Mouse (Mus musculus) heart, embryonic 15.5 days (tissue): ENCODE measurements around the gene Nr4a1. TPM values are rescaled to one million over a fixed set of nuclear protein-coding genes. Genes with fewer than 3 reads are reported as not detected.

ENCODE experiments used
- ATAC-seq: fragments of 200-750 bp; cut with Nextera tagmentation; replicated peaks from 2 replicates; pipeline ENCODE4 v1.8.0; 2017; ENCODE audit warnings: low read depth, moderate TSS enrichment; ENCODE audit not compliant: insufficient number of reproducible peaks, insufficient read depth, low FRiP score
- H3K27ac ChIP-seq: fragments of 300-500 bp; sonication (generic); 2 replicates; pipeline ENCODE4 v1.5.1; 2015; ENCODE audit warnings: mild to moderate bottlenecking, inconsistent platforms
- H3K27me3 ChIP-seq: fragments of 300-500 bp; sonication (generic); 2 replicates; pipeline ENCODE4 v1.6.1; 2015; ENCODE audit warnings: inconsistent platforms
- H3K36me3 ChIP-seq: fragments of 300-500 bp; sonication (generic); 2 replicates; pipeline ENCODE4 v1.6.1; 2015; ENCODE audit warnings: mild to moderate bottlenecking, inconsistent platforms
- H3K4me1 ChIP-seq: fragments of 300-500 bp; sonication (generic); replicated peaks from 2 replicates; pipeline ENCODE4 v1.6.1; 2015; ENCODE audit warnings: inconsistent platforms
- H3K4me2 ChIP-seq: fragments of 300-500 bp; sonication (generic); 2 replicates; pipeline ENCODE4 v1.6.1; 2015; ENCODE audit warnings: inconsistent platforms, mild to moderate bottlenecking, moderate library complexity
- H3K4me3 ChIP-seq: fragments of 300-500 bp; sonication (generic); 2 replicates; pipeline ENCODE4 v1.5.1; 2015; ENCODE audit warnings: mild to moderate bottlenecking, inconsistent platforms
- H3K9ac ChIP-seq: fragments of 300-500 bp; sonication (generic); 2 replicates; pipeline ENCODE4 v1.6.1; 2015; ENCODE audit warnings: mild to moderate bottlenecking, inconsistent platforms
- H3K9me3 ChIP-seq: fragments of 300-500 bp; sonication (generic); replicated peaks from 2 replicates; pipeline ENCODE4 v1.6.1; 2016; ENCODE audit warnings: inconsistent platforms
- WGBS: fragments of 180-500 bp; shearing (Covaris S2); methylation state at CpG from one replicate; pipeline ENCODE4 v1.1.7; 2015; ENCODE audit warnings: mixed read lengths; 5-methylcytosine and 5-hydroxymethylcytosine counted together
- polyA plus RNA-seq: library from polyadenylated mRNA; unstranded; fragments of >200 nt; fragmentation: Nextera tagmentation; extraction: Ambion mirVana; gene quantifications from 2 replicates; pipeline ENCODE4 v1.2.1, GENCODE M21; 2015

Nr4a1 gene
- polyA plus RNA-seq, 1 experiment from 2014 or later, result 10.6 TPM

DNA sequence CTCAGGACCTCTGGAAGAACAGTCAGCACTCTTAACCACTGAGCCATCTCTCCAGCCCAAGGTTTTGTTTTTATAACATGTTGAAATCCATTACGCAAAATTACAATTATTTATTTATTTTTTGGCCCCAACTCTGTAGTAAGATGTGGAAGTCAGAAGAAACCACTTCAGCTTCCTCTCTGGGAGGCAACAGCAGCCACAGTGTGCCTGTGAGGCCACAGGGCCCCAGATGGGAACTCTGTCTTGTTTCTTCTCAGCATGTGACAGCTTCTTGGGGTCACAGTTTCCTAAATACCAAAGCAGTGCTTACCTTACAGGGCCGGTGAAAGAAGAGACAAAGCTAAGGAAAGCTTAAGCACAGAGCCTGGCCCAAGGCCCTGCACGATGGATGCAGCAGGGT, 10.1 kb upstream of the Nr4a1 start:
- no peaks in the 10 kb centered on the region for H3K9me3 ChIP-seq
- no peaks in the 10 kb centered on the region for H3K27me3 ChIP-seq
- no peaks in the 10 kb centered on the region for H3K36me3 ChIP-seq
- H3K27ac ChIP-seq, result 0 out of 2 replicates have a peak overlapping the region, but pooled peaks have one; percentile 9
- H3K9ac ChIP-seq, result no peak overlapping the region
- H3K4me2 ChIP-seq, result no peak overlapping the region
- peaks cover 62% of the 10 kb centered on the region for H3K4me1 ChIP-seq
- no peak overlapping the region for H3K4me3 ChIP-seq
- WGBS, result 66% methylated on average over 3 of the region's 3 CpGs
- no peak for ATAC-seq

DNA sequence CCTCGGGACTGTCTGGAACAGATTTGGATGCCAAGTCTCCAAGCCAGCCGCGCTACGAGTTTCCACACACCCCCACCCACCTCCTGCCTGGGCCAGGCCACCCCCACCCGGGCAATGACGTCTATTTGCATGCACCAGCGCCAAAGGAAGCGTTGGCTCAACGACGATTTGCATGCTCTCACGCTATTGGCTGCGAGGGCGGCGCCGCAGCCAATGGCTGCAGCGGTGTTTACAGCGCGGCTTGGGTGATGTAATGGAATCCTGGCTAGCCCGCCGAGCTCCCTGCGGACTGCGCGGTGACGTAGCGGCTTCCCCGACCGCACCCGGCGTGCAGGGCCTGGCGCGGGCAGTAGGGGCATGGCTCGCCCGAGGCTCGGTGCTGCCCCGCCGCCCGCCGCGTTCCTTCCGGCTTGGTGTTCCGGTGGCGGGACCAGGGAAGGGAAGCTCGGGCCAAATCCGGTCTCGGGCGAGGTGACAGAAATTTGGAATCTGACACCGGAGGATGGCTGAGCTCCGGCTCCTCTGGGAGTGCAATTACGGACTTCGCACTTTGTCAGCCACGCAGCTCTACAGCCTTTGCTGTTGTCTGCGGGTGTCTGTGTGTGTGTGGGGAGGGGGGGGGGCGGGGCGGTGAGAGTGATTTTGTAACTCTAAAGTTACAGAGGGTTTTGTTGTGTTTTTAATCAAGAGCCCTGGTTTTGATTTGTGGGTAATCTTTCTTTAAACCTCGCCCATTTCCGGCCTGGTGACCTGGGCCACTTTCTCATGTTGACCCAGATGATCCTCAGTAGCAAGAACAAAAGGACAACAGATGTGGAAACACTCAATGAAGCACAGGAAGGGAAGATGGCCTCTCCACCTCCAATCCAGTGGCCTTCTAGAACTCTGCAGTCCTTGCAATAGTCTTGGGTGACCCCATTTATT, 7.6 kb upstream of the Nr4a1 start:
- Histone ChIP-seq H3K4me2 (peak overlapping the region; percentile 73), H3K4me1 (peaks cover 54% of the 10 kb centered on the region), H3K9ac (peak overlapping the region; percentile 55), H3K36me3 (no peaks in the 10 kb centered on the region), H3K27me3 (no peaks in the 10 kb centered on the region), H3K4me3 (peak overlapping the region; percentile 49), H3K27ac (peak overlapping the region; percentile 94), H3K9me3 (no peaks in the 10 kb centered on the region)
- ATAC-seq, result peak; percentile 95
- 2% methylated on average over 54 of the region's 56 CpGs for WGBS

DNA sequence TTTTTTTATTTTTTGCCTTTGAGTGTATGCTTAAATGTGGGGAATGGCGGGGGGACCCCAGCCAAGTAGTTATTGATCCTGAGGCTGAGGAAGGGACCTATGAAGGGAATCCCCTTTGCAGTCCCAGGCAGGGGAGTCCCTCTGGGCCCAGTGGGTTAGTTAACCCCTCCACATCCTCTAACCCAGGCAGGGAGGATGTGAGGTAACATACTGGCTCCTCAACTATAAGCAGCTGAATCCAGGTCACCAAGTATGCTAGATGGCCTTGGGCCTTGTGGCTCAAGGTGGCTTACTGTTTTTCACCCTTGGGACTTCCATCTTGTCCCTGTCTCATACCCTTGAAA, 6.9 kb upstream of the Nr4a1 start:
- Histone ChIP-seq H3K4me1 (peaks cover 48% of the 10 kb centered on the region), H3K27ac (peak overlapping the region; percentile 94), H3K9ac (no peak overlapping the region), H3K36me3 (no peaks in the 10 kb centered on the region), H3K27me3 (no peaks in the 10 kb centered on the region), H3K4me3 (peak overlapping the region; percentile 49; the same call in 1 of the 2 replicates), H3K9me3 (no peaks in the 10 kb centered on the region), H3K4me2 (peak overlapping the region; percentile 73)
- ATAC-seq, result no peak
- 86% methylated on average over 1 of the region's 1 CpGs for WGBS

DNA sequence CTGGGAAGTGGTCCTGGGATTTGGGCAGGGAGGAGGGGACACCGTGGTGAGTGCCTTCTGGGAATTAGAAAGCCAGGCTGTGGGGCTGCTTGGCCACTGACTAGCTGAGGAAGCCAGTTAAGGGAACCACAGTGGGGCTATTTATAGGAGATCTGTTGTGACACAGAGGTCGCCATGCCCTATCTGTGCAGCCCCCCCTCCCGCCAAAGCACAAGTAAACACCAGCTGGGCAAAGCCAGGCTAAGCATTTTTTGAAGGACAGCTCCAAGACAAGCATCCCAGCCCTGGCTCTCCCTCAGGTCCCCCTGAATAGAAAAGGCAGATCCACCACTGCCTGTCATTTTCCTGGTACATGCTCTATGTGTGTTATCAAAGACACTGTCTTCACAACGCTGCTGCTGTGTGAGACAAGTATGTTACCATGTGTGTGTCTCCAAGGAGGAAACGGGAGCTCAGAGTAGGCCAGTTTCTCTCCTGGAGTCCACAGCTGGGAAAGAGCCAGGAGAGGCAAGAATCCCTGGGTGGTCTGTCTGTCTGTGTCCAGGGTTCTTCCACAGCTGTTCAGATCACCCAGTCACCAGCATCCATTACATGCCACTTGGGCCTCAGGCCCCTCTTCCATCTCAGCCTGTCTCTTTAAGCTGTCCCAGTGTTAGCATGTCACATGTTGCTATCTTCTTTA, 5.9 kb upstream of the Nr4a1 start:
- no peaks in the 10 kb centered on the region for H3K9me3 ChIP-seq
- H3K4me2 ChIP-seq, result peak overlapping the region; percentile 38; the same call in 1 of the 2 replicates
- peaks cover 40% of the 10 kb centered on the region for H3K4me1 ChIP-seq
- no peaks in the 10 kb centered on the region for H3K36me3 ChIP-seq
- ATAC-seq, result no peak
- H3K27ac ChIP-seq, result peak overlapping the region; percentile 94
- no peaks in the 10 kb centered on the region for H3K27me3 ChIP-seq
- no peak overlapping the region for H3K4me3 ChIP-seq
- peak overlapping the region; percentile 35; the same call in 1 of the 2 replicates for H3K9ac ChIP-seq
- 15% methylated on average over 5 of the region's 5 CpGs for WGBS

DNA sequence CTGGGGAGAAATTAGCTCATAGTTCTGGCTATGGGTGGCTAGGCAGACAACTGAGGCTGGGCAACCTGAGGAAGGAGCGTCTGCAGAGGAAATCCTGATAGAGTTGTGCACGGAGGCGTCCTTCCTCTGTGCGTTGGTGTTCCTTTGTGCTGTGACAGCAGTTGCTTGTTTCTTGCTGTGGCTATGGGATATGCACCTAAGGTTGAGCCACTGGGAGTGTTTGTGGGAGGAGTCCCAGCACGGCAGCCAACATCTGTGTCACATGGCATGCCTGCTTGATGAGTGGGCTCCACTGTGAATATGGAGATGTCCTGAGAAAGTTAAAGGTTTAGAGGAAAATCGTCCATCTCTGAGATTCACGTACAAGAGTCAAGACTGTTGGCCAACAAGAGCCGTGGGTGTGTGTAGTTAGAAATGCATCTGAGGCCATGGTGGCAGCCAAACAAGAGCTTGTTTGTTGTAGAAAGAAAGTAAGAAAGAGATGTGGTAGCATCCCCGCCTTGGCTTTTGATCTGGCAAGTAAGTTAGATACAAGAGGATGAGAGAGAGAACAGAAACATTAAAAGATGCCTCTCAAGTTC, 3.8 kb upstream of the Nr4a1 start:
- 66% methylated on average over 9 of the region's 9 CpGs for WGBS
- Histone ChIP-seq H3K27me3 (no peaks in the 10 kb centered on the region), H3K36me3 (no peaks in the 10 kb centered on the region), H3K4me1 (peaks cover 47% of the 10 kb centered on the region), H3K27ac (no peak overlapping the region), H3K9ac (no peak overlapping the region), H3K4me3 (no peak overlapping the region), H3K9me3 (no peaks in the 10 kb centered on the region), H3K4me2 (no peak overlapping the region)
- ATAC-seq, result no peak

DNA sequence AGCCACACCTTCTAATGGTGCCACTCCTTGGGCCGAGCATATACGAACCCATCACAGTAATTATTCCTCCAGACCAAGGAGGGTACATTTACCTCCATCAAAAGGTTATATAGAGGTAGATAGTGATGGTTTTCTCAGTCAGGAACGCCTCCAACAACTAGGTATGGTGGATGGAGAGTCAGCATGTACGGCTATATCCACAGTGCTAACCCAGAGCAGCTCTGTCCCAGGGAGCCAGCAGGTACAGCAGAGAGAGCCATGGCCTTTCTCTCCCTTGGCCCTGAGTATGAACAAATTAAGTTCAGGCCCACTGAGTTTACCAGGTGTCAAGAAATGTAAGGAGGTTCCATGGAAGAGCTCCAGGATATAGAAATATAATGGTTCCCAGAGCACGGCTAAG, 2.1 kb upstream of the Nr4a1 start:
- WGBS, result 90% methylated on average over 5 of the region's 5 CpGs
- Histone ChIP-seq H3K4me3 (no peak overlapping the region), H3K9ac (no peak overlapping the region), H3K36me3 (no peaks in the 10 kb centered on the region), H3K4me1 (peaks cover 54% of the 10 kb centered on the region), H3K27me3 (no peaks in the 10 kb centered on the region), H3K9me3 (no peaks in the 10 kb centered on the region), H3K4me2 (no peak overlapping the region), H3K27ac (no peak overlapping the region)
- no peak for ATAC-seq

DNA sequence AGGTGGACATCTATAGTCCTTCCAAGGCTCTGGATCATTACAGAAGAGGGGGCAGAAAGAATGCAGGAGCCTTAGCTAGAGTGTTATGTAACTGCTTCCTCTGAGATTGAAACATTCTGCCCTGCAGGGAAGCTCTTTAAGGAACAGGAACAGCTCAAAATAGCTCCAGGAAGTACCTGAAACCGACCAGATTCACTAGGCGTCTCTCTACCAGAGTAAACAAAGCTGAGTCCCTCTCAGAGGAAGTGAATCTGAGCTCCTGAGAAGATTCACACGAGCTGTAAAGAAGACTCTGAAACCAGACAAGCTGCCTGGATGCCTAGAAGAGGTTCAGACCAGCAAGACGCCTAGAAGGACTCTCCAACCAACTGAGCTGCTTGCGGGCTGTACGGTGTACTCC, 1.5 kb upstream of the Nr4a1 start:
- no peak overlapping the region for H3K27ac ChIP-seq
- peaks cover 52% of the 10 kb centered on the region for H3K4me1 ChIP-seq
- WGBS, result 76% methylated on average over 6 of the region's 6 CpGs

DNA sequence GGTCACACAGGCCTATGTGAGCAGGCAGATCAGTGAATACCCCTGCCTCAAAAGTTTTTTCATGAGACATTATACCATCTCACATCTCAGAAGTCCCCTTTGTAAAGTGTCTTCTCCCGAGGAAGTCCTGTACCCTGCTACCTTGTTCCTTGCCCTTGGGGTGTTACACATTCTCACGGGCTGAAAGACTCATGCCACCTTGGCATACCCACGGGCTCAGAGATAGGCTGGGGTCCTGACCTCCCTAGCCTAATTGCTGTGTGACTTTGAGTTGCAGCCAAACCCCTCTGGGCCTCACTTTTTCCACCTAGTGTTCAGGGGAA, 545 bp upstream of the Nr4a1 start:
- H3K4me3 ChIP-seq, result peak overlapping the region; percentile 60
- ATAC-seq, result no peak
- H3K27ac ChIP-seq, result peak overlapping the region; percentile 70
- no peaks in the 10 kb centered on the region for H3K27me3 ChIP-seq
- H3K9ac ChIP-seq, result peak overlapping the region; percentile 86
- peaks cover 44% of the 10 kb centered on the region for H3K4me1 ChIP-seq
- peak overlapping the region; percentile 83 for H3K4me2 ChIP-seq
- H3K9me3 ChIP-seq, result no peaks in the 10 kb centered on the region
- H3K36me3 ChIP-seq, result no peaks in the 10 kb centered on the region
- WGBS, result 22% methylated on average over 3 of the region's 3 CpGs

More for the DNA sequence above, 1.5 kb upstream of the Nr4a1 start:
- Histone ChIP-seq H3K4me3 (no peak overlapping the region), H3K27me3 (no peaks in the 10 kb centered on the region), H3K4me2 (no peak overlapping the region), H3K36me3 (no peaks in the 10 kb centered on the region), H3K9ac (no peak overlapping the region), H3K9me3 (no peaks in the 10 kb centered on the region)
- no peak for ATAC-seq

DNA sequence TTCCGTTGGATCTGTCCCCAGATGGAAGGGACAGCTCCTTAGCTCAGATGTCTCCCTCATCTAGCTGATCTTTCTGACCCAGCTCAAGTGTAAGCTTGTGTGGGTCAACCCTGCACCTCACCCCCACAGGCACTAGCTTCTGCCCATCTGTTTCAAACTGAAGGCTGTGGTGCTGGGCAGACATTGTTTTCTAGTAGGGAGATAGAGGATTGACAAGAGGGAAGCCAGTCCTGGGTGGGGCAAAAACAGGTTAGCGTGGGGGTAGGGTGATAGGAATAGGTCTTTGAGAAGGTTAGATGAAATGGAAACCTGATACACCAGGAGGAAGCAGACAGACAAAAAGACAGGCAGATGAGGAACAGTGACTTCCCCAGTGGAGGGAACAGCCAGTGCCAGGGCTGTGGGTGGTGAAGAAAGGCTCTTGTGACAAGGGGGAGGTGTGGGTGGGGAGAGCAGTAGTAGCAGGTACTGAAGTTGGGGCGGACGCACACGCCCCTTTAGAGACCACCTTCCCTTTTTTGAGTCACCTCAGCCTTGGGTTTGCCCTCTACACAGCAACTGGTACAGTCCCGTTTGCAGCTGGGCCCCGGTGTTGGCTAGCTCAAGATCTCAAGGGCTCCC, 1.9 kb downstream of the Nr4a1 start:
- Histone ChIP-seq H3K27me3 (no peaks in the 10 kb centered on the region), H3K4me2 (no peak overlapping the region), H3K4me3 (no peak overlapping the region), H3K4me1 (peaks cover 51% of the 10 kb centered on the region), H3K9me3 (no peaks in the 10 kb centered on the region), H3K27ac (peak overlapping the region; percentile 32), H3K36me3 (no peaks in the 10 kb centered on the region), H3K9ac (no peak overlapping the region)
- no peak for ATAC-seq
- 67% methylated on average over 7 of the region's 7 CpGs for whole genome bisulfite sequencing

DNA sequence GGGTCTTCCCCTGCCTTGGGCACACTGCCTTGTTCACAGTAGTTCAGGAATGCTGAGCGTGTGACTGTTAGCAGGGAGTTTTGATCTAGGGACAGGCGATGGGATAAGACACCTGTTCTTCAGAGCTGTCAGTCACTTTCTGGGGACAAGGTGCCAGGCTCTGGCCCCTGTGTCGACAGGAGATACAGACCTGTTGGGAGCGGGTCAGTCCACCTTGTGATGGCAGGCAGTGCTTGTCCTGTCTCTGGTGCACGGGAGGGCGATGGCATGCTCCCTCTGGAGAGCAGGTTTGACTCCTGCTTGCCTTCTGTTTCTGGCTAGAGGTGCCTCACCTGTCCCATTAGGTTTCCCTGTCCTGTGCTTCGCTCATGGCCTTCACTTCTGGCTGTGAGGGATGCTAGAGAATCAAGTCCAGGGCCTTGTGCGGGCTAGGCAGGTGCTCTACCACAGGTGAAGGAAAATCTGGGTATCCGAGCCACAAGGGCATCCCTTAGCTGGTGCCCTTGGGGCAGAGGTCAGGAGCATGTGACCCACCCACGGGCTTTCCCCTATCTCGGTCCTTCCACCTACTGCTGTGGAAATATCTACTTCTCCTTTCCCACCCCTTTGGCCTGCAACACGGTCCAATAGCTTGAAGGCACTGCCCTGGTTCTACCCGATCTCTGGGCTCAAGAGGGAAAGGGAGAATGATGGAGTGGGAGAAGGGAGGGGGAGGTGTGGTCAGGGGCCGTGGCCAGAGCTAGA, 2.6 kb downstream of the Nr4a1 start:
- H3K4me1 ChIP-seq, result peaks cover 58% of the 10 kb centered on the region
- no peaks in the 10 kb centered on the region for H3K9me3 ChIP-seq
- no peak overlapping the region for H3K4me3 ChIP-seq
- H3K27me3 ChIP-seq, result no peaks in the 10 kb centered on the region
- WGBS, result 66% methylated on average over 14 of the region's 14 CpGs
- no peak overlapping the region for H3K9ac ChIP-seq
- no peak overlapping the region for H3K4me2 ChIP-seq
- H3K36me3 ChIP-seq, result no peaks in the 10 kb centered on the region
- no peak for ATAC-seq
- peak overlapping the region; percentile 32 for H3K27ac ChIP-seq

DNA sequence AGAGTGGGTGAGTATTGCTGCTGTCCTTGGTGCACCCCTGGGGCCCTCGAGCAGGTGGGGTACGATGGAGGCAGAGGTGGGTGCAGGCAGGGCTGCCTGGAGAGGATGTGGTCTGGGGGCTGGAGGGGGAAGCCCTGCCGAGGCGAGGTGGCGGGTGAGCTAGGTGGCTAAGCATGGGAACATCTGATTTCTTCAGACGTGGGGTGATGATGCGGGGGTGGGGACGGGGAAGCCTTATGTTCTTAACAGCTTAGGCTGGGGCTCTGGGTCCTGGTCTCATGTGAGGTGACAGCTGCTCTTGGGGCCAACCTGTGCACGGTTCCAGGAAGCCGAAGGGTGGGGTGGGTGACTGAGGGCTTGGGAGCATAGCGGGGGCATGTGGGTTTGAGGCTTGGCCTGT, 4.4 kb downstream of the Nr4a1 start:
- Histone ChIP-seq H3K27me3 (no peaks in the 10 kb centered on the region), H3K4me3 (no peak overlapping the region), H3K27ac (no peak overlapping the region), H3K9ac (no peak overlapping the region), H3K9me3 (no peaks in the 10 kb centered on the region), H3K4me1 (peaks cover 71% of the 10 kb centered on the region), H3K36me3 (no peaks in the 10 kb centered on the region), H3K4me2 (no peak overlapping the region)
- no peak for ATAC-seq
- 77% methylated on average over 11 of the region's 11 CpGs for WGBS
